Mouse (Mus musculus): Measurements from ENCODE around the gene Coro1b. TPM values are rescaled to one million over a fixed set of nuclear protein-coding genes. Genes with fewer than 3 reads are reported as not detected.

Gene Coro1b
- total and polyA plus RNA-seq, 3 experiments, result 179 to 265 (median 194) TPM

- H3K36me3 ChIP-seq (replicated peaks in 1 of 2; ENCODE audit: control insufficient read depth in 1 of 2, insufficient read depth in 1 of 2, low read length in 1 of 2), result peaks cover 23 to 40% of the 10 kb centered on the region in 2 experiments
- H3K79me2 ChIP-seq (replicated peaks; ENCODE audit: control insufficient read depth, extremely low read depth, insufficient read depth, poor library complexity, severe bottlenecking), result 0 out of 2 replicates have a peak, but pooled peaks cover 2% of the 10 kb centered on the region
- peak overlapping the region; percentile 21; the same call in 1 of the 2 replicates for H3K4me2 ChIP-seq (ENCODE audit: insufficient read depth, low read depth, poor library complexity, severe bottlenecking)
- no peak overlapping the region for H3K9ac ChIP-seq (ENCODE audit: insufficient read depth, low read depth)
- in situ Hi-C loops (cut with MboI; ENCODE audit: low pct_ligation_motif_present, low pct_unique_long_range_greater_than_20kb, low sequenced_read_pairs) (no loop called here), dilution Hi-C loops (cut with MboI; ENCODE audit: extremely low pct_ligation_motif_present, extremely low pct_unique_long_range_greater_than_20kb, low sequenced_read_pairs) (no loop called here)
- no peak overlapping the region for H3K27ac ChIP-seq (ENCODE audit: insufficient read depth, low read depth)
- H3K27me3 ChIP-seq (replicated peaks), result no peaks in the 10 kb centered on the region
- no peak for DNase-seq (ENCODE audit: extremely low read depth)
- no peak for TF ChIP-seq MYC (IDR thresholded peaks at IDR 0.05; ENCODE audit: low read depth, low read length)
- no peak for TF ChIP-seq CHD1 (IDR thresholded peaks at IDR 0.05; ENCODE audit: low read depth, low read length)
- no peak for TF ChIP-seq RCOR1 (conservative IDR thresholded peaks at IDR 0.05; ENCODE audit: low read depth, low read length)
- no peak for TF ChIP-seq HCFC1 (IDR thresholded peaks at IDR 0.05; ENCODE audit: low read depth, low read length)
- TF ChIP-seq EP300 (IDR thresholded peaks at IDR 0.05; ENCODE audit: low read length), result no peak
- no peak for TF ChIP-seq ZC3H11A (IDR thresholded peaks at IDR 0.05; ENCODE audit: low read depth, low read length)
- no peak for TF ChIP-seq ZMIZ1 (IDR thresholded peaks at IDR 0.05; ENCODE audit: low read depth, low read length)
- TF ChIP-seq GABPA (IDR thresholded peaks at IDR 0.05; ENCODE audit: insufficient replicate concordance, low read depth, low read length), result no peak
- TF ChIP-seq MAZ (IDR thresholded peaks at IDR 0.05; ENCODE audit: low read depth, low read length), result no peak
- no peak for TF ChIP-seq BHLHE40 (IDR thresholded peaks at IDR 0.05; ENCODE audit: low read depth, low read length)
- TF ChIP-seq JUND (conservative IDR thresholded peaks at IDR 0.05; ENCODE audit: low read depth, low read length), result no peak
- TF ChIP-seq PAX5 (IDR thresholded peaks at IDR 0.05; ENCODE audit: low read length), result no peak
- H3K4me1 ChIP-seq (ENCODE audit: control insufficient read depth in 1 of 2, insufficient read depth in 2 of 2), result peaks cover 17 to 72% of the 10 kb centered on the region in 2 experiments
- peak overlapping the region in 1 of 3 experiments; percentile 49 for H3K4me3 ChIP-seq (replicated peaks in 1 of 3; ENCODE audit: low read depth in 2 of 3, low read length in 2 of 3, poor library complexity in 1 of 3)
- no peaks in the 10 kb centered on the region for H3K9me3 ChIP-seq (replicated peaks; ENCODE audit: low read length)
These were observed 27.9 kb upstream of the Coro1b start for GRCm38 (mm10) chr19:4120496-4120895.

GRCm38 (mm10) chr19:4121097-4121805 is 27.2 kb upstream of the Coro1b start:
- Histone ChIP-seq H3K4me3 (replicated peaks in 1 of 3; ENCODE audit: low read depth in 2 of 3, low read length in 2 of 3, poor library complexity in 1 of 3) (peak overlapping the region; percentile 27 to 63 (median 49)), H3K27me3 (replicated peaks) (no peaks in the 10 kb centered on the region), H3K4me2 (ENCODE audit: insufficient read depth, low read depth, poor library complexity, severe bottlenecking) (peak overlapping the region; percentile 21; the same call in 1 of the 2 replicates), H3K27ac (ENCODE audit: insufficient read depth, low read depth) (peak overlapping the region; percentile 58), H3K36me3 (replicated peaks in 1 of 2; ENCODE audit: control insufficient read depth in 1 of 2, insufficient read depth in 1 of 2, low read length in 1 of 2) (peaks cover 17 to 32% of the 10 kb centered on the region in 2 experiments), H3K79me2 (replicated peaks; ENCODE audit: control insufficient read depth, extremely low read depth, insufficient read depth, poor library complexity, severe bottlenecking) (peaks cover 6% of the 10 kb centered on the region; the same call in 1 of the 2 replicates), H3K9ac (ENCODE audit: insufficient read depth, low read depth) (peak overlapping the region; percentile 33; the same call in 1 of the 2 replicates), H3K9me3 (replicated peaks; ENCODE audit: low read length) (no peaks in the 10 kb centered on the region), H3K4me1 (ENCODE audit: control insufficient read depth in 1 of 2, insufficient read depth in 2 of 2) (peaks cover 17 to 69% of the 10 kb centered on the region in 2 experiments)
- dilution Hi-C loops (cut with MboI; ENCODE audit: extremely low pct_ligation_motif_present, extremely low pct_unique_long_range_greater_than_20kb, low sequenced_read_pairs), result no loop called here
- peak; percentile 99 for DNase-seq (ENCODE audit: extremely low read depth)
- in situ Hi-C loops (cut with MboI; ENCODE audit: low pct_ligation_motif_present, low pct_unique_long_range_greater_than_20kb, low sequenced_read_pairs), result no loop called here
- no peak for TF ChIP-seq POLR2AphosphoS2 (IDR thresholded peaks at IDR 0.05; ENCODE audit: low read depth, low read length)
- TF ChIP-seq MAFK (IDR thresholded peaks at IDR 0.05; ENCODE audit: insufficient replicate concordance, low read length), result peak; percentile 46; the same call in 1 of the 2 replicates
- 0 out of 2 replicates have a peak, but pooled peaks have one; percentile 56 for TF ChIP-seq TBP (conservative IDR thresholded peaks at IDR 0.05; ENCODE audit: low read depth, low read length)
- TF ChIP-seq MXI1 (IDR thresholded peaks at IDR 0.05; ENCODE audit: low read depth, low read length), result no peak
- TF ChIP-seq ELF1 (IDR thresholded peaks at IDR 0.05; ENCODE audit: low read depth, low read length), result peak; percentile 93
- no peak for TF ChIP-seq PAX5 (IDR thresholded peaks at IDR 0.05; ENCODE audit: low read length)
- no peak for TF ChIP-seq JUN (IDR thresholded peaks at IDR 0.05; ENCODE audit: insufficient read depth, low read depth, low read length)
- TF ChIP-seq GABPA (IDR thresholded peaks at IDR 0.05; ENCODE audit: insufficient replicate concordance, low read depth, low read length), result no peak; the same call in 1 of the 2 replicates
- no peak; the same call in 1 of the 2 replicates for TF ChIP-seq MEF2A (IDR thresholded peaks at IDR 0.05; ENCODE audit: borderline replicate concordance, low read depth, low read length)
- TF ChIP-seq RAD21 (IDR thresholded peaks at IDR 0.05; ENCODE audit: low read depth, low read length), result no peak
- no peak for TF ChIP-seq RCOR1 (conservative IDR thresholded peaks at IDR 0.05; ENCODE audit: low read depth, low read length)
- no peak for TF ChIP-seq BHLHE40 (IDR thresholded peaks at IDR 0.05; ENCODE audit: low read depth, low read length)
- no peak for TF ChIP-seq CHD1 (IDR thresholded peaks at IDR 0.05; ENCODE audit: low read depth, low read length)
- TF ChIP-seq KAT2A (IDR thresholded peaks at IDR 0.05; ENCODE audit: insufficient replicate concordance, low read length), result peak; percentile 88
- TF ChIP-seq ETS1 (conservative IDR thresholded peaks at IDR 0.05; ENCODE audit: low read depth, low read length), result peak; percentile 34; the same call in 1 of the 2 replicates
- no peak for TF ChIP-seq MYC (IDR thresholded peaks at IDR 0.05; ENCODE audit: low read depth, low read length)
- 0 out of 2 replicates have a peak, but pooled peaks have one; percentile 62 for TF ChIP-seq ZMIZ1 (IDR thresholded peaks at IDR 0.05; ENCODE audit: low read depth, low read length)
- no peak for TF ChIP-seq UBTF (IDR thresholded peaks at IDR 0.05; ENCODE audit: low read depth, low read length)
- TF ChIP-seq MAZ (IDR thresholded peaks at IDR 0.05; ENCODE audit: low read depth, low read length), result no peak; the same call in 1 of the 2 replicates
- TF ChIP-seq USF1 (IDR thresholded peaks at IDR 0.05; ENCODE audit: low read depth, low read length), result no peak
- peak; percentile 37; the same call in 1 of the 2 replicates for TF ChIP-seq ZNF384 (IDR thresholded peaks at IDR 0.05; ENCODE audit: low read depth, low read length)
- no peak for TF ChIP-seq JUND (conservative IDR thresholded peaks at IDR 0.05; ENCODE audit: low read depth, low read length)
- TF ChIP-seq SMC3 (IDR thresholded peaks at IDR 0.05; ENCODE audit: low read depth, low read length), result no peak
- no peak for TF ChIP-seq ZC3H11A (IDR thresholded peaks at IDR 0.05; ENCODE audit: low read depth, low read length)
- TF ChIP-seq CTCF (conservative IDR thresholded peaks at IDR 0.05 in 1 of 2, IDR thresholded peaks at IDR 0.05 in 1 of 2; ENCODE audit: low read depth in 2 of 2, low read length in 2 of 2), result no peak
